Mouse (Mus musculus): Measurements from ENCODE around the gene Dhx34.
"Not testable (repeated sequence)": the region's sequence is repeated elsewhere in the genome, so short reads cannot be mapped to it uniquely, and the experiment has no call there.

The Dhx34 gene

GRCm38 (mm10) chr7:16221582-16222272 lies at the start of gene Dhx34:
Dhx34 (minus strand) TSS chr7:16222037.
- peak; percentile 98 for DNase-seq

DNA sequence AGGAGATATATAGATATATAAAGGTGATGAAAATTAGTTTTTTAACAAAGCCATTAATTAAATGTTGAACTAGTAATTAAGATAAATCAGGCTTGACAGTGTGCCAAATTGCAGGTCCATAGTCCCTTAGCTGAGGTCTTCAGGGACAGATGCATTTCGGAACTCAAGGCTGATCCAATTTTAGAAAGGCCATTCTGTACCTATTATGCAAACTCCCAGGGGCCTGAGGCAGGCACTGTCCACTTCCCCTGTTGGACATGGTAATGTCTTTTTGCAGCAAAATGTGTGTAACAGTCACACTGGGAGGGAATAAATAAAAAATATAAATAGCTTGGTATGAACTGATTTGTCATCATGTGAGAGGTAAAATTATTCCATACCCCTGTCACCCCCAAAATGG lies 49.3 kb upstream of the Dhx34 start:
- no peak for DNase-seq

DNA sequence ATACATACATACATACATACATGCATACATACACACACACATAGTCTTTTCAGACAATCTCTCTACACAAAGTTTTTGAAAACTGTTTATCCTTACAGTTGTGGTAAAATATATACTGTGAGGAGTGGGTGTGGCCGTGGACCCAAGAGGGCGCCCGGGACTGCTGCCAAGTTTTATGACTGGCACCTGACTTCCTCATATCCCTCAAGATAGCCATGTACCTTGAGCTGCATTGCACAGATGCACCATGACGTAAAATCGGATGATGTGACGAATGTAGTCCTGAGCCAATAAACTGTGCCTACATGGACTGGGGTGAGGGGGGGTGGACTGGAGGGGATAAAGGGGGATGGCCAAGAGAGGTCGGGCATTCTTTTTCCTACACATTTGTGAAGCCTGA lies 44.8 kb upstream of the Dhx34 start:
- DNase-seq, result not testable (repeated sequence)

GRCm38 (mm10) chr7:16265856-16266255 lies 44.0 kb upstream of the Dhx34 start:
- DNase-seq, result no peak

GRCm38 (mm10) chr7:16263843-16264242 lies 42.0 kb upstream of the Dhx34 start:
- DNase-seq, result no peak

DNA sequence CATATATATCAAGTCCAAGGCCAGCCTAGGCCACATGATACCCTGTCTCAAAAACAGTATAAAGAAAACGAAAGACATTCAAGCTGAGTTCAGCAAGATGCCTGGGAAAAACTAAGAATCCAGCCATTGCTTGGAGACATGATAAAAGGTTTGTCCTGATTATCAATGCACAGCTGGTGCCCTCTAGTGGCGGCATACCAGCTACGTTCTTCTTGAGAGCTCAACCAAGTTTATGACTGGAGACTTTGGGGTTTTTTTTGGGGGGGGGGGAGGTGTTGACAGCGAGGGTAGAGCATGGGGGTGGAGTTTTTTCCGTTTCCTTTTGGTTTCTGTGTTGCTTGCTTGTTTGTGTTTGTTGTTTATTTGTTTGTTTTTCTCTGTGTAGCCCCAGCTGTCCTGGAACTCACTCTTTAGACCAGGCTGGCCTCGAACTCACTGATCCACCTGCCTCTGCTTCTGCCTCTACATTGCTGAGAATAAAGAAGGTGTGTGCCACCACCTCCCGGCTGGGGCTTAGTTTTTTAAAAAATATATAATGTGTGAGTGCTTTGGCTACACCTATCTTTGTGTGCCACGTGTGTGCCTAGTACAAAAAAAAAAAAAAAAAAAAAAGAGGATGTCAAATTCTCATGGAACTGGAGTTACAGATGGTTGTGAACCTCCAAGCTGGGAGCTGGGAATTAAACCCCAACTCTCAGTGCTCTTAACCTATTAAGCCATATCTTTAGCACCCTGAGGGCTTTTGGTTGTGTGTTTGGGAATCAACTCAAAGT lies 41.4 kb upstream of the Dhx34 start:
- DNase-seq, result peak; percentile 86

GRCm38 (mm10) chr7:16261097-16261496 lies 39.3 kb upstream of the Dhx34 start:
- DNase-seq, result no peak

- DNase-seq, result no peak
Measured at GRCm38 (mm10) chr7:16259110-16259590, 37.3 kb upstream of the Dhx34 start, which contains the start of gene C5ar1. C5ar1 (minus strand) TSS chr7:16259540.

DNA sequence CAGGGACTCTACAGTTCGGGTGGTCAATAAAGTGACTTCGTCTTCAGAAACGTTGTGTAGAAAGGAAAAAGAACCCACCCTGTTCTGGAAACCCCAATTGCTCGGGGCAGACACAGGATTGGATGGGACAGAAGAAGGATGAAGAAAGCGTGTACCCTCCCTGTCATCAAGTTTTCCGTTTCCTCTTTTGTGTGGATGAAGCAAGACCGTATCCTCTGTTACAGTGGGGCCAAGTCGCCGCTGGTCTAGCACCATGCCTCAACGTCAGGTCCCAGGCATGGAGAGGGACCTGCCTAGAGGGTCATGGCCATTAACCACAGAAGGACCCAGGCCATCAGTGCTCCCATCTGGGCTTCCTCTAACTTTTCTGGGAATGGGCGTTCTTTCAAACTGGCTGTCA lies 36.0 kb upstream of the Dhx34 start:
- no peak for DNase-seq

- not testable (repeated sequence) for DNase-seq
Measured at GRCm38 (mm10) chr7:16255963-16256362, 34.1 kb upstream of the Dhx34 start.

DNA sequence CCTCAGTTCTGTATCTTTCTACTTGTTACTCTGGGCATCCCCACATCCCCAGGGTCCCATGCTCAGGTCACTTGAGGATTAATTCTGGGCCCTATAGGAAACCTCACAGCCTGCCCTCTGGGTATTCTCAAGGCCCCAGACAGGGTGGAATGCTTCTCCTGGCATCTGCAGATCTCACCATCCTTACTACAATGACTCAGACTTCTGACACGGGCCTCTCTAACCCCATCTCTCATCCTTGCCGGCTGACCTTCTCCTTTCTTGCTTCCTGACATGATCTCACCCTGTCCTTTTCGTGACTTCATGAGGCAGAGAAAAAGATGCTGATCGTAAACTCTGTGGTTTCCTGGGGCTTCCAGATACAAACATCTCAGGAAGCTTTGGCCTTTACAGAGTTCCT lies 32.4 kb upstream of the Dhx34 start:
- no peak for DNase-seq

GRCm38 (mm10) chr7:16250687-16251086 lies 28.9 kb upstream of the Dhx34 start:
- no peak for DNase-seq

- no peak for DNase-seq
Measured at GRCm38 (mm10) chr7:16245958-16246357, 24.1 kb upstream of the Dhx34 start.

GRCm38 (mm10) chr7:16244067-16244466 lies 22.2 kb upstream of the Dhx34 start, which contains the start of gene C5ar2:
C5ar2 (minus strand) TSS chr7:16244154.
- peak; percentile 23 for DNase-seq

DNA sequence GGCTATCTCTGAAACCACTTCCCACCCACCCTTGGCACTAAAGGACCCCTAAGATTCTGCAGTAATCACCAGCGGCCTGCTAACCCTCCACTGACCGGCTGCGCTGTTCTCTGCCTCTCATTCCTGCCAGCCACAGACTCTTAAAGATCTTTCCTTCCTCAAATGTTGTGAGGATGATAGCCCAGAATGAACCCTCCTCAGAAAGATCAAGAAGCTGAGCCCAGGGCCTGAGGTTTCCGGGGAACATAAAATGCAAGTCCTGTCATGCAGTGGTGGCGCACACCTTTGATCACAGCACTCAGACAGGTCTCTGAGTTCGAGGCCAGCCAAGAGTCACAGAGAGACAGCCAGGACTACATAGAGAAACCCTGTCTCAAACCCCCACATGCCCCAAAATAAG lies 20.4 kb upstream of the Dhx34 start:
- no peak for DNase-seq

- DNase-seq, result no peak
Measured at GRCm38 (mm10) chr7:16241787-16242186, 19.9 kb upstream of the Dhx34 start.

GRCm38 (mm10) chr7:16240978-16241303 lies 19.1 kb upstream of the Dhx34 start:
- no peak for DNase-seq

DNA sequence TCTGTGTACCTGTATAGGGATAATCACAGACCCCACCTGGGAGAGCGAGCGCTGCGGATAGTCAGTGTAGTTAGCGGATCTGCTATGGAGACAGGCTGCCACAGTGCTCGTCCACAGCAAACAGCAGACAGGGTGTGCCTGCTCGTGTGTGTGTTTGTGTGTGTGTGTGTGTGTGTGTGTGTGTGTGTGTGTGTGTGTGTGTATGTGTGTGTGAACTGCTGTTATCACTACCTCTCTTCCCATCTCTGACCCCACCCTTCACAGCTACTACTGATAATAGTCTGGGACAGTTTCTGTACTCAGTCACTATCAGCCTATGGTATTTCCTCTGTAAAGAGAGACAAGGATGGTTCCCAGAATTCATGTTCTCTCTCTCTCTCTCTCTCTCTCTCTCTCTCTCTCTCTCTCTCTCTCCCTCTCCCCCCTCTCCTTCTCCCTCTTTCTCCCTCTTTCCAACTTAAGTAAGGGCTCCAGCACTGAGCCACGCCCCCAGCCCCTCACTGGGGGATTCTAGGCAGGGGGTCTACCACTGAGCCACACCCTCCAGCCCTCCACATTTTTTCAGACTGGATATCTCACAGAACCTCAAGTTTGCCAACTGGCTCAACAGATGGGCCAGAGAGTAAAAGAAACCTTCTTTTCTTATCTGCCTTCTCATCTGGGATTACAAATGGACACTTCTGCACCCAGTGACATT lies 18.6 kb upstream of the Dhx34 start:
- peak; percentile 68 for DNase-seq

GRCm38 (mm10) chr7:16239554-16239997 lies 17.7 kb upstream of the Dhx34 start:
- DNase-seq, result peak; percentile 34

- peak; percentile 34 for DNase-seq
Measured at GRCm38 (mm10) chr7:16229869-16230268, 8.0 kb upstream of the Dhx34 start.

- DNase-seq, result no peak
Measured at GRCm38 (mm10) chr7:16213986-16214385, 7.9 kb downstream of the Dhx34 start.

DNA sequence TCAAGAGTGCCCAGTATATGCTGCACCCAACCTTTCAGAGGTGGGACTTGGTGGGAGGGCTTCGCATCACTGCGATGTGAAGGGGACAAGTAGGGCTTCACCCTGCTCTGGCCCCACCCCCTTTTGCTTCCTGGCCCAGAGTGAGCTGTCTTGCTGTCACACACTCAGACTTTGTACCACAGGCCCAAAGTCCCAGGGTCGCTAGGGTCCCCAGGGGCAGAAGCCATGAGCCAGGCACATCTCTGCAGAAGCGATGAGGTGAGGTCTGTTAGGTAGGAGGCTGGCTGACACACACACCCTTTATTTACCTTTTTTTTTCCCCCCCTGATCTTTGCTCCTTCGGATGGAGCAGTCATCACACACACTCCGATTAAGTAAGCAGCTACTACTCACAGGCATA lies 8.6 kb downstream of the Dhx34 start:
- no peak for DNase-seq

DNA sequence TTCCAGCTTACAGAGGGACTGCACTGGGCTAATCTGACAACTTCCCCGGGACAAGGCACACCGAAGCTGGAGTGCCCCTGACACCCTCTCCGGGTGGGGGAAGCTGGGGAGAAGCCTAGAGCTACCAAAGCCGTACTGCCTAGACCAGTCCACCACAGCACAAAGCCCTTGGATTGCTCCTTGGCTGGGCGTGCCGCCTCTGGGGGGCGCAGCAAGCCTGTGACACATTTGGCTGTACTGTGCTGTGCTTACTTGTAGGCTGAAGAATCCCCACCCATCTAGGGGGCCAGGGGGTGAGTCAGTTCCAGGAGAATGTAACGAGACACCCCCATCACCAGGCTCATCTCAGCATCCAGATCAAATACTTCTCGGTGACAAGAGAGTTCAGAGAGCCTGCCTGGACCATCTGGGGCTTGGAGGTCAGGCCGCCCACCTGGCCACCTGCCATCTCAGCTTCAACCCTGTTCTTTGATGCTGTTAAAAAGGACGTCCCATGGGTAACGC lies 10.9 kb downstream of the Dhx34 start:
- DNase-seq, result peak; percentile 43
